Mouse (Mus musculus): Measurements from ENCODE around the gene Fscn1. TPM values are rescaled to one million over a fixed set of nuclear protein-coding genes. Genes with fewer than 3 reads are reported as not detected.

Gene Fscn1
- total and polyA plus RNA-seq, 2 experiments from 2014 or later = 77.9 to 104 TPM

DNA sequence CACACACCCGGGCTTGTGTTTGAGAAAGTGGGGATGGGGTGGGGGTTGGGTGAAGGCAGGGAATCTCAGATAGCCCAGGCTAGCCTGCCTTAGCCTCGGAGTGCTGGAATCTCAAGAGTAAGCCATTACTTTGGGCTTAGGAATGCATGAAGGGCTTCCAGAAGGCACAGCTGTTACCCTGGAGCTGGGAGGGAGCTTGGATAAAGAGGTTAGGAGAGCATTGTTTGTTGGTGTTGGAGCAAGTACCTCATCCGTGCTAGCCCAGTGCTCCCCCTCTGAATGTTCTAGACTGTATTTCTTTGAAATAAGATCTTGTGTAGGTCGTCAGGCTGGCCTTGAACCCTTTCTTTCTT, 30.8 kb upstream of the Fscn1 start:
- H3K9ac ChIP-seq (replicated peaks; ENCODE audit: low read depth, low read length) = peak overlapping the region; percentile 57
- peaks cover 27% of the 10 kb centered on the region for H3K4me1 ChIP-seq (ENCODE audit: control insufficient read depth, insufficient read depth)
- peak overlapping the region; percentile 59 for H3K4me2 ChIP-seq (ENCODE audit: low read depth, low read length)
- no peaks in the 10 kb centered on the region for H3K36me3 ChIP-seq (replicated peaks; ENCODE audit: control insufficient read depth, insufficient read depth, low read length)
- DNase-seq (ENCODE audit: low spot score) (peak; percentile 61), ATAC-seq (ENCODE audit: insufficient read depth, low read depth) (peak; percentile 30; the same call in 1 of the 2 replicates)
- no peaks in the 10 kb centered on the region for H3K9me3 ChIP-seq (replicated peaks; ENCODE audit: control insufficient read depth, low read length)
- TF ChIP-seq CTCF (IDR thresholded peaks at IDR 0.05; ENCODE audit: low read depth) = no peak
- 0 out of 2 replicates have a peak, but pooled peaks have one; percentile 3 for TF ChIP-seq EP300 (IDR thresholded peaks at IDR 0.05; ENCODE audit: low read depth)
- no peaks in the 10 kb centered on the region for H3K27me3 ChIP-seq (ENCODE audit: control insufficient read depth, insufficient read depth, low read length)
- peak overlapping the region; percentile 91 for H3K27ac ChIP-seq (ENCODE audit: low read depth)
- WGBS = 1% methylated on average over 4 of the region's 4 CpGs
- peak overlapping the region; percentile 52 for H3K4me3 ChIP-seq (ENCODE audit: low read depth, low read length)

GRCm38 (mm10) chr5:142931241-142931745, 28.9 kb upstream of the Fscn1 start:
- Histone ChIP-seq H3K36me3 (replicated peaks; ENCODE audit: control insufficient read depth, insufficient read depth, low read length) (no peaks in the 10 kb centered on the region), H3K4me3 (ENCODE audit: low read depth, low read length) (no peak overlapping the region), H3K4me1 (ENCODE audit: control insufficient read depth, insufficient read depth) (peaks cover 23% of the 10 kb centered on the region), H3K9ac (replicated peaks; ENCODE audit: low read depth, low read length) (no peak overlapping the region), H3K27me3 (ENCODE audit: control insufficient read depth, insufficient read depth, low read length) (no peaks in the 10 kb centered on the region), H3K4me2 (ENCODE audit: low read depth, low read length) (no peak overlapping the region), H3K27ac (ENCODE audit: low read depth) (no peak overlapping the region), H3K9me3 (replicated peaks; ENCODE audit: control insufficient read depth, low read length) (no peaks in the 10 kb centered on the region)
- ATAC-seq (ENCODE audit: insufficient read depth, low read depth) = no peak
- DNase-seq (ENCODE audit: low spot score) = no peak
- WGBS = 76% methylated on average over 9 of the region's 9 CpGs
- TF ChIP-seq CTCF (IDR thresholded peaks at IDR 0.05; ENCODE audit: low read depth) (no peak), EP300 (IDR thresholded peaks at IDR 0.05; ENCODE audit: low read depth) (no peak)

- peak; percentile 75 for TF ChIP-seq CTCF (IDR thresholded peaks at IDR 0.05; ENCODE audit: low read depth)
- TF ChIP-seq EP300 (IDR thresholded peaks at IDR 0.05; ENCODE audit: low read depth) = peak; percentile 33; the same call in 1 of the 2 replicates
Measured at GRCm38 (mm10) chr5:142932084-142932685, 28.0 kb upstream of the Fscn1 start.

DNA sequence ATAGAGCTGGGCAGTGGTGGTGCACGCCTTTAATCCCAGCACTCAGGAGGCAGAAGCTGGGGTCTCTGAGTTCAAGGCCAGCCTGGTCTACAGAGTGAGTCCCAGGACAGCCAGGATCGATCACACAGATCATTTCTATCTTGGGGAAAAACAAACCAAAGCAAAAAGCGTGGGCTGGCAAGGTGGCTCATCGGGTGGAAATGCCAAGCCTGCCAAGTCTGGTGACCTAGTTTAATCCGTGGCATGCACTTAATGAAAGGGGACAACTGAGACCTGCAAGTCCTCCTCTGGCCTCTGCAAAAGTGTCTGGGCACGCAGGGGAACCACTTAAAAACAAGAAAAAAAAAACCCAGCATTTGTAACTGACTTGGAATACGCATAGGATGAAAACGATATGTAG, 27.4 kb upstream of the Fscn1 start:
- no peak for TF ChIP-seq CTCF (IDR thresholded peaks at IDR 0.05; ENCODE audit: low read depth)
- Histone ChIP-seq H3K4me1 (ENCODE audit: control insufficient read depth, insufficient read depth) (peaks cover 12% of the 10 kb centered on the region; the same call in 1 of the 2 replicates), H3K27ac (ENCODE audit: low read depth) (no peak overlapping the region), H3K4me2 (ENCODE audit: low read depth, low read length) (no peak overlapping the region), H3K4me3 (ENCODE audit: low read depth, low read length) (no peak overlapping the region), H3K36me3 (replicated peaks; ENCODE audit: control insufficient read depth, insufficient read depth, low read length) (no peaks in the 10 kb centered on the region), H3K27me3 (ENCODE audit: control insufficient read depth, insufficient read depth, low read length) (no peaks in the 10 kb centered on the region), H3K9me3 (replicated peaks; ENCODE audit: control insufficient read depth, low read length) (no peaks in the 10 kb centered on the region), H3K9ac (replicated peaks; ENCODE audit: low read depth, low read length) (no peak overlapping the region)
- 67% methylated on average over 8 of the region's 8 CpGs for WGBS
- no peak for ATAC-seq (ENCODE audit: insufficient read depth, low read depth)
- DNase-seq (ENCODE audit: low spot score) = no peak

More at GRCm38 (mm10) chr5:142932084-142932685, 28.0 kb upstream of the Fscn1 start:
- peak overlapping the region; percentile 32 for H3K4me2 ChIP-seq (ENCODE audit: low read depth, low read length)
- no peak overlapping the region for H3K4me3 ChIP-seq (ENCODE audit: low read depth, low read length)
- H3K9me3 ChIP-seq (replicated peaks; ENCODE audit: control insufficient read depth, low read length) = no peaks in the 10 kb centered on the region
- WGBS = 14% methylated on average over 9 of the region's 9 CpGs
- no peaks in the 10 kb centered on the region for H3K36me3 ChIP-seq (replicated peaks; ENCODE audit: control insufficient read depth, insufficient read depth, low read length)
- H3K27ac ChIP-seq (ENCODE audit: low read depth) = peak overlapping the region; percentile 22; the same call in 1 of the 2 replicates
- DNase-seq (ENCODE audit: low spot score) (peak; percentile 89), ATAC-seq (ENCODE audit: insufficient read depth, low read depth) (peak; percentile 61)
- H3K9ac ChIP-seq (replicated peaks; ENCODE audit: low read depth, low read length) = no peak overlapping the region
- H3K4me1 ChIP-seq (ENCODE audit: control insufficient read depth, insufficient read depth) = peaks cover 16% of the 10 kb centered on the region; the same call in 1 of the 2 replicates
- H3K27me3 ChIP-seq (ENCODE audit: control insufficient read depth, insufficient read depth, low read length) = no peaks in the 10 kb centered on the region

DNA sequence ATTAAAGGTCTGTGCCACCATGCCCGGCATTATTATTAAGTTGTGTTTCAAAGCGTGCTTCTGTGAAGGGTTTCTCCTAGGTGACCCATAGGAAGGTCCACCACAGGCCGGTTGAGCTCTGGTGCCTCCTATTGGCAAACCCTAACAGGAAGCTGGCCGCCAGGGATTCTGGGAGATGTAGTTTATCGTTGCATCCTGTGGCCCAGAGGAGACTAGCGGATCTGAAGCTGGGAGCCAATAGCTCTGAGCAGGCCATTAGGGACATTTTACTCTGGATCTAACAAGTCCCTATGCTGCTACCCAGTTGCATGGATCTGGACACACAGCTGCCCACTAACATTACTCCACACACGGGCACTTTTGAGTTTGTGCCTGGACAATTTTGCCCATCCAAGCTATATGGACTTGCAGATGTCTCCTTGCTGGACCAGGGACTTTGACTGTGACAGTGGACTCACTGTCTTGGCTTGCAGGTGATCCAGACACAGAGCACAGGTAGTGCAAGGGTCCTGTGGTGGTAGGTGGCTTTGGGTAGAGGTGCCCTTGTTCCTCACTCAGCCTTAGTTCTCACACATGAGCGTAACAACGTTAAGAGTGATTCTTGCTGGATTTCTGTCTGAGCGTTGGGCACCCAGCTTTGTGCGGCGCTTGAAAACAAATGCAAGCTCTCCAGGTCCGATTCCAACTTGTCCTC, 24.4 kb upstream of the Fscn1 start:
- no peaks in the 10 kb centered on the region for H3K9me3 ChIP-seq (replicated peaks; ENCODE audit: control insufficient read depth, low read length)
- H3K9ac ChIP-seq (replicated peaks; ENCODE audit: low read depth, low read length) = no peak overlapping the region; the same call in 1 of the 2 replicates
- no peaks in the 10 kb centered on the region for H3K36me3 ChIP-seq (replicated peaks; ENCODE audit: control insufficient read depth, insufficient read depth, low read length)
- no peaks in the 10 kb centered on the region for H3K27me3 ChIP-seq (ENCODE audit: control insufficient read depth, insufficient read depth, low read length)
- H3K4me2 ChIP-seq (ENCODE audit: low read depth, low read length) = peak overlapping the region; percentile 53
- peak; percentile 50 for TF ChIP-seq CTCF (IDR thresholded peaks at IDR 0.05; ENCODE audit: low read depth)
- no peak for TF ChIP-seq EP300 (IDR thresholded peaks at IDR 0.05; ENCODE audit: low read depth)
- peak overlapping the region; percentile 18 for H3K4me3 ChIP-seq (ENCODE audit: low read depth, low read length)
- peak; percentile 70 for ATAC-seq (ENCODE audit: insufficient read depth, low read depth)
- H3K27ac ChIP-seq (ENCODE audit: low read depth) = peak overlapping the region; percentile 36; the same call in 1 of the 2 replicates
- H3K4me1 ChIP-seq (ENCODE audit: control insufficient read depth, insufficient read depth) = peaks cover 6% of the 10 kb centered on the region; the same call in 1 of the 2 replicates
- DNase-seq (ENCODE audit: low spot score) = peak; percentile 68
- WGBS = 22% methylated on average over 13 of the region's 13 CpGs
